Mouse (Mus musculus): ENCODE measurements around the gene Plcl2. TPM values are rescaled to one million over a fixed set of nuclear protein-coding genes. Genes with fewer than 3 reads are reported as not detected.
"Not testable (repeated sequence)": the region's sequence is repeated elsewhere in the genome, so short reads cannot be mapped to it uniquely, and the experiment has no call there.

Plcl2 gene
- total RNA-seq, 1 experiment: 2.7 TPM

GRCm38 (mm10) chr17:50558239-50558625 is 49.0 kb downstream of the Plcl2 start:
- TF ChIP-seq ZC3H11A (IDR thresholded peaks at IDR 0.05; ENCODE audit: borderline replicate concordance, low read depth, low read length): no peak
- no peak for TF ChIP-seq CHD2 (IDR thresholded peaks at IDR 0.05; ENCODE audit: low read depth, low read length)
- no peak for TF ChIP-seq ZNF384 (IDR thresholded peaks at IDR 0.05; ENCODE audit: low read depth, low read length)
- no peak for TF ChIP-seq MAFK (IDR thresholded peaks at IDR 0.05; ENCODE audit: insufficient read depth, low read depth, low read length)
- TF ChIP-seq HCFC1 (IDR thresholded peaks at IDR 0.05; ENCODE audit: borderline replicate concordance, insufficient read depth, low read length): no peak
- H3K36me3 ChIP-seq (ENCODE audit: control insufficient read depth, insufficient read depth, low read length, poor library complexity, severe bottlenecking): no peaks in the 10 kb centered on the region
- no peak overlapping the region for H3K27ac ChIP-seq (ENCODE audit: insufficient read depth, low read depth, low read length, poor library complexity, severe bottlenecking)
- H3K4me3 ChIP-seq (ENCODE audit: insufficient read depth in 1 of 2, low read depth in 1 of 2, low read length in 2 of 2, poor library complexity in 1 of 2, severe bottlenecking in 1 of 2): no peak overlapping the region
- no peaks in the 10 kb centered on the region for H3K9me3 ChIP-seq (ENCODE audit: control insufficient read depth, insufficient read depth, low read depth, low read length)
- H3K4me1 ChIP-seq (ENCODE audit: control insufficient read depth in 2 of 2, insufficient read depth in 2 of 2, low read length in 2 of 2, poor library complexity in 1 of 2): peaks cover 0 to 2% of the 10 kb centered on the region in 2 experiments; a peak in 1 of 4 replicates
- in situ Hi-C loops (cut with MboI; ENCODE audit: low sequenced_read_pairs in 2 of 2, unreplicated experiment in 2 of 2): no loop called here
- H3K9ac ChIP-seq (ENCODE audit: insufficient read depth, low read depth, low read length, poor library complexity, severe bottlenecking): no peak overlapping the region
- no peak for DNase-seq (ENCODE audit: low read depth, low spot score)

DNA sequence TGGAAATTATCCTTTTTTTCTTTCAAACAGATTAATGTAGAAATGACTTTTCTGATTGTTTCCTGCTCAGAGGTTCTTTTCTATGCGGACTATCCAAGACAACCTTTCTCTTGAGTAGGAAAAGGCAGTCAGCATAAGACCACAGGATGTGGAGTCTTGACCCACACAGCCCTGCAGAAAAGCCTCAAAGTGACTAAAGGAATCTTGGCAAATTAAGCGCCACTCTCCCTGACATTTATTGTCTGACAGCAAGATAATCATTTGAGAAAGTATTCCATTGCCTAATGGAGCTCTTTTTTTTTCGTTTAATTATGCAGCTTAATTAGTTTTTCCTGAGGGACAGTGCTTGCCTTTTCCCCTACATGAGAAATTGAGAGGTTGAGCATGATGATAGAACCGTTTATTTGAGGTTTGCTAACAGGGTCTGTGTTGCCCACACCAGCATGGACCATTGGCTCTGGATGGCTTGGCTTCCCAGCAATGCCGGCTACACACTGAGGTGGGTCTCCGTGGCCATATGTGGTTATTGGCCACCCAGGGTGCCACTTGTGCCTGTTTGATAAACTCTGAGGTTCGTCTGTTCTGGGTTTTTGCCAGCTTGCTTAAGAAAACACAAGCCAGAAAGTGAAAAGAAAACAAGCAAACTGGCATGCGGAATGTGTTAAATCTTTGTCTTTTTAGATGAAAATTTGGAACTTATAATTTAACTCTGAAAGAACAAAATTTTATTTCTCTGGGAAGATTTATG is 56.3 kb downstream of the Plcl2 start:
- H3K36me3 ChIP-seq (ENCODE audit: control insufficient read depth, insufficient read depth, low read length, poor library complexity, severe bottlenecking): no peaks in the 10 kb centered on the region
- no peak for DNase-seq (ENCODE audit: low read depth, low spot score)
- H3K9ac ChIP-seq (ENCODE audit: insufficient read depth, low read depth, low read length, poor library complexity, severe bottlenecking): no peak overlapping the region
- TF ChIP-seq ZNF384 (IDR thresholded peaks at IDR 0.05; ENCODE audit: low read depth, low read length): no peak
- TF ChIP-seq ZC3H11A (IDR thresholded peaks at IDR 0.05; ENCODE audit: borderline replicate concordance, low read depth, low read length): no peak
- no peak for TF ChIP-seq CHD2 (IDR thresholded peaks at IDR 0.05; ENCODE audit: low read depth, low read length)
- TF ChIP-seq MAFK (IDR thresholded peaks at IDR 0.05; ENCODE audit: insufficient read depth, low read depth, low read length): no peak
- no peak for TF ChIP-seq HCFC1 (IDR thresholded peaks at IDR 0.05; ENCODE audit: borderline replicate concordance, insufficient read depth, low read length)
- in situ Hi-C loops (cut with MboI; ENCODE audit: low sequenced_read_pairs in 2 of 2, unreplicated experiment in 2 of 2): no loop called here
- H3K9me3 ChIP-seq (ENCODE audit: control insufficient read depth, insufficient read depth, low read depth, low read length): no peaks in the 10 kb centered on the region
- no peak overlapping the region for H3K27ac ChIP-seq (ENCODE audit: insufficient read depth, low read depth, low read length, poor library complexity, severe bottlenecking)
- no peaks in the 10 kb centered on the region for H3K4me1 ChIP-seq (ENCODE audit: control insufficient read depth in 2 of 2, insufficient read depth in 2 of 2, low read length in 2 of 2, poor library complexity in 1 of 2)
- no peak overlapping the region for H3K4me3 ChIP-seq (ENCODE audit: insufficient read depth in 1 of 2, low read depth in 1 of 2, low read length in 2 of 2, poor library complexity in 1 of 2, severe bottlenecking in 1 of 2)

DNA sequence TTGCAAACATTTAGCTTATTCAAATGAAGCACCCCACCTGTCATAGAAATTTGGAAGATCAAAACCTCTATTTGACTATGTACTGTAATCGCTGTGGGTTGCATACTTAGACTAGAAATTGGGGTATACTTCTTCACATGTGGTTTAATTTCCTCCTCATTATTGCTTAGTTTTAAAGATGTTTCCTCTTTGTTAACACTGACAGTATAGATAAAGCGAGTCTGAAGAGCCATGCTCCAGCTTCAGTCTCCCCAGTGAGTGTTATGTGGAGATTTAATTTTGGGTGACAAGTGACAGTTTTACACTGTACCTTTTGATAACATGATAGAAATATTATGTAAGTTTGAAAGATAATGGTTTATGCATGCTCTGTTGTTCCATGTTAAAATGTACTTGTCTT is 59.6 kb downstream of the Plcl2 start:
- no peak for DNase-seq (ENCODE audit: low read depth, low spot score)
- no peaks in the 10 kb centered on the region for H3K9me3 ChIP-seq (ENCODE audit: control insufficient read depth, insufficient read depth, low read depth, low read length)
- no peaks in the 10 kb centered on the region for H3K4me1 ChIP-seq (ENCODE audit: control insufficient read depth in 2 of 2, insufficient read depth in 2 of 2, low read length in 2 of 2, poor library complexity in 1 of 2)
- TF ChIP-seq HCFC1 (IDR thresholded peaks at IDR 0.05; ENCODE audit: borderline replicate concordance, insufficient read depth, low read length): no peak
- no peak for TF ChIP-seq ZNF384 (IDR thresholded peaks at IDR 0.05; ENCODE audit: low read depth, low read length)
- TF ChIP-seq ZC3H11A (IDR thresholded peaks at IDR 0.05; ENCODE audit: borderline replicate concordance, low read depth, low read length): no peak
- H3K9ac ChIP-seq (ENCODE audit: insufficient read depth, low read depth, low read length, poor library complexity, severe bottlenecking): no peak overlapping the region
- H3K36me3 ChIP-seq (ENCODE audit: control insufficient read depth, insufficient read depth, low read length, poor library complexity, severe bottlenecking): no peaks in the 10 kb centered on the region
- H3K4me3 ChIP-seq (ENCODE audit: insufficient read depth in 1 of 2, low read depth in 1 of 2, low read length in 2 of 2, poor library complexity in 1 of 2, severe bottlenecking in 1 of 2): no peak overlapping the region
- in situ Hi-C loops (cut with MboI; ENCODE audit: low sequenced_read_pairs in 2 of 2, unreplicated experiment in 2 of 2): no loop called here
- no peak overlapping the region for H3K27ac ChIP-seq (ENCODE audit: insufficient read depth, low read depth, low read length, poor library complexity, severe bottlenecking)

DNA sequence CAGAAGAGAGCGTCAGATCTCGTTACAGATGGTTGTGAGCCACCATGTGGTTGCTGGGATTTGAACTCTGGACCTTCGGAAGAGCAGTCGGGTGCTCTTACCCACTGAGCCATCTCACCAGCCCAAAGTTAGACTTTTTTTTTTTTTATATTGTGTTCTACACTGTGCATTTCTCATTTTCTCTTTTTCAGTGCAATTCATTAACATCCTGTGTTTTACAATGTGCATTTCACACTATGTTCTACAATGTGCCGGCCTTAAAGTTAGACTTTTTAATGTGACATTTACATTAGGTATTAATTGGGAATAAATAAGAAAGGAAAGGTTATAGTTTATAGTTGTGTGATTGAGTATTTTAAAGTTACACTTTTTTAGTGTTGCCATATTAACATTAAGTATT is 61.0 kb downstream of the Plcl2 start:
- DNase-seq (ENCODE audit: low read depth, low spot score); H3K27ac ChIP-seq (ENCODE audit: insufficient read depth, low read depth, low read length, poor library complexity, severe bottlenecking); H3K9me3 ChIP-seq (ENCODE audit: control insufficient read depth, insufficient read depth, low read depth, low read length); H3K4me3 ChIP-seq (ENCODE audit: insufficient read depth in 1 of 2, low read depth in 1 of 2, low read length in 2 of 2, poor library complexity in 1 of 2, severe bottlenecking in 1 of 2); H3K36me3 ChIP-seq (ENCODE audit: control insufficient read depth, insufficient read depth, low read length, poor library complexity, severe bottlenecking); H3K4me1 ChIP-seq (ENCODE audit: control insufficient read depth in 2 of 2, insufficient read depth in 2 of 2, low read length in 2 of 2, poor library complexity in 1 of 2); H3K9ac ChIP-seq (ENCODE audit: insufficient read depth, low read depth, low read length, poor library complexity, severe bottlenecking); in situ Hi-C loops (cut with MboI; ENCODE audit: low sequenced_read_pairs in 2 of 2, unreplicated experiment in 2 of 2): not testable (repeated sequence)

Measured in ES-E14 (cell line).